Mouse (Mus musculus) c-Kit-positive CD71-negative TER-119-negative erythroid progenitor cells, embryonic 14.5 days (primary cell): Measurements from ENCODE around the gene Cpne6.

Source experiments
- DNase-seq: peaks from one replicate; pipeline ENCODE4 v3.0.0-alpha.2; 2013; ENCODE audit warnings: low read depth

The Cpne6 gene

GRCm38 (mm10) chr14:55510125-55510731, at the start of gene Cpne6:
Gene Cpne6 (plus strand): TSS chr14:55510445.
- no peak for DNase-seq

DNA sequence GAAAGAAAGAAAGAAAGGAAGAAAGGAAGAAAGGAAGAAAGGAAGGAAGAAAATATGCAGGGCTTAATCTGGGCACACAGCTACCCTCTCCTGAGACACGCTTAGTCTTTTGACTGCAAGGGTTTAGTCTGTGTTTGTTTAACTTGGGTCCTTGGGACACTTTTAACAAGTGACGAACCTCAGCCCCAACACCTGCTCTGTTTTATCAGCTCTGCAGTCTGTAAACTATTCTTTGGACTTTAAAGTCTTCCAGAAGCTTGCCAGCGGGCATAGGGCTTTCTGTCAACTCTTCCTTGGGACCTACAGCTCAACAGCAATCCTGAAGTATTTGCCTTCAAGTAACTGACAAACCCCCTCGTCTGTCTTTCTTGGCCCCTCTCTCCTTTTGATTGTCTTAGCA, 48.5 kb upstream of the Cpne6 start:
- no peak for DNase-seq

DNA sequence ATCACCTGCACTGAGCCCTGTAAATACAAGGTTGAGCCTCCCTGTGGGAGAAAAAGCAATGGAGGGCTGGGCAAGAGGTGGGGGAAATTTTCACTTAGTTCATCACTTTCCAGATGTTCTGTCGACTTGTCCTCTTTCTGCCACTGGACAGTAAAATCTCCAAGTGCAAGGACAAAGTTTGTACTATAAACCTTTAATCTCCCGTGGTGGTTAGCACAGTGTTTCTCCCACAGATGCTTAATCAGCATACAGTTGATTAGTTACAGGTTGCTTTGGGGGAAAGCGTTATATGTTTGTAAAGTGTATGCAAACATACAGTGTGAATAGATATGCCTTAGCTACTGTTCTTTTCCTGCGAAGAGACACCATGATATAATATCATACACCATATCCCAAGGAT, 43.8 kb upstream of the Cpne6 start:
- DNase-seq = no peak

DNA sequence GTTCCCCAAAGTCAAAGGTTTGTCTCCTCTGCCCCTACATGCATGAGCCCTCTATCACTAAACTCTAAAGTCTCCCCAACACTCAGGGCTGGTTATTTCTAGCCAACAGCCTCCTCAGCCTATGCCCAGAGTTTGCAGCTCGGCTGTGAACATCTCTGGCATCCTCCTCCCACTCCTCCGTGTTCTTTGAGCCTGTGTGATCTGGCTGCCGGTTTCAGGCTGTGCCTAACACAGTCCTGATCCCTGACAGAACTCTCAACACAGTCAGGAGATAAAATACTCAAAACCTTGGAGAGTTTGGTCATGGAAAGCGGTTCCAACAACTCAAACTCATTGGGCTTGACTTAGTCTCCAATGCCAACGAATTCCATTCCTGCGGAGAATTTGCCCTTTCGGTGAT, 43.1 kb upstream of the Cpne6 start:
- no peak for DNase-seq

- DNase-seq = no peak
Observed at GRCm38 (mm10) chr14:55468301-55468741, 41.9 kb upstream of the Cpne6 start.

- DNase-seq = no peak
Observed at GRCm38 (mm10) chr14:55469041-55469440, 41.2 kb upstream of the Cpne6 start.

- DNase-seq = no peak
Observed at GRCm38 (mm10) chr14:55469821-55470220, 40.4 kb upstream of the Cpne6 start.

GRCm38 (mm10) chr14:55470806-55471205, 39.4 kb upstream of the Cpne6 start:
- DNase-seq = no peak

- DNase-seq = no peak
Observed at GRCm38 (mm10) chr14:55475654-55476053, 34.6 kb upstream of the Cpne6 start.

GRCm38 (mm10) chr14:55477421-55477820, 32.8 kb upstream of the Cpne6 start:
- DNase-seq = no peak

- DNase-seq = no peak
Observed at GRCm38 (mm10) chr14:55477829-55478228, 32.4 kb upstream of the Cpne6 start.

- DNase-seq = peak; percentile 60
Observed at GRCm38 (mm10) chr14:55478651-55479599, 31.3 kb upstream of the Cpne6 start, which contains the start of gene Dhrs4. Gene Dhrs4 (plus strand): TSS chr14:55478758.

DNA sequence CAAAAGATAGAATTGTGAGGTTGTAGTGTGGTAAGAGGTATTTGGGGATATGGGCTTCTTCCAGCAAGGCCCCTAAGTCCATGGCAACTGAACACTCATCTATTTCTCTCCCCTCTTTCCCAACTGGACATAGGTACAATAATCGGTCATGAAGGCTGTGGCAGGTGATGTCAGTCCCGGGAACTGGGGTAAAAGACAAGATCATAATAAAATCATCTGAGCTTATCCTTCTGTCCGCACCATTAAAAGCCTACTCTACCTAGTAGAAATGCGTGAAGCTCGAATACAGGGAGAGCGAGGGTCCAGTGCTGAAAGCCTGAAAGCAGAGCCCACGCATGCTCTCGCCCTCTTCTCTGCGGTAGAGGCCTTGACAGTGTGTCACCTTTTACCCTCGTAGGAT, 30.6 kb upstream of the Cpne6 start:
- DNase-seq = no peak

- no peak for DNase-seq
Observed at GRCm38 (mm10) chr14:55484430-55485085, 25.7 kb upstream of the Cpne6 start.

GRCm38 (mm10) chr14:55486836-55487235, 23.4 kb upstream of the Cpne6 start:
- no peak for DNase-seq

DNA sequence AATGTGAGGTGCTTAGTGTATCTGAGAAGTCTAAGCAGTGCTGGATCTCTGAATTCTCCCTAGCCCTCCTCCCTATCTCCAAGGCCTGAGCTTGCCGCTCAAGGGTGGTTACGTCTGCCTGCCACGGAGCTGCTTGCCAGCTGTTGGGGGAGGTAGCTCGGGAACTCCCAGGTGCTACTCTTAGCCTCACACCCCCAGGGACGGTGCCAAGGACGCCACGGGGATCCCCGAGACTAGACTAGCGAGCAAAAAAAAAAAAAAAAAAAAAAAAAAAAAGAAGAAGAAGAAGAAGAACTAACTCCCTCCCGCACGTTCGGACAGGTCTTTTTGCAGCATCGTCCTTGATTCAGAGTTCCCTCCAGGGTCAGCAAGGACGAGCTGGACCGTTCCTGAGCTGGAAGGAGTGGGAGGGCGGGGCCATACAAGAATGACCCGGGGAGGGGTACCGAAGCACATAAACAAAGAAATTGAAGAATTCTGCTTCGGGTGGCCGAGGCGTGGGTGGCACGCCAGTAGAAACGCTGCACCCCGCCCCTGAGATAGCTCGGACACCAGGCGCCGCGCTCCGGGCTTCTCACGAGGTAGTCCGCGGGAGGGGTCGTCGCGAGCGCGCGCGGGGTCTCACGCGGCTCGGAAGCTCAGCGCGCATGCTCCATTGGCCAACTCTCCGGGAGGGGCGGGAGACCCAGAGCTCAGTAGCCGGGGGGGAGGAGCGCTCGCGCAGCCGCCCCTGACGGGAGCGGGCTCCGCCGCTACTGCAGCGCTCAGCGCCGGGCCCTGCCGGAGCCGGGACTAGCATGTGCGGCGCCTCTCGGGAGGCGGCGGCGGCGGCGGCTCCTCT, 19.7 kb upstream of the Cpne6 start, which contains the start of gene Carmil3:
Carmil3 (plus strand) TSS at position 291 of the 841 bp plus-strand sequence.
- no peak for DNase-seq

- DNase-seq = peak; percentile 56
Observed at GRCm38 (mm10) chr14:55491291-55491833, 18.9 kb upstream of the Cpne6 start.

DNA sequence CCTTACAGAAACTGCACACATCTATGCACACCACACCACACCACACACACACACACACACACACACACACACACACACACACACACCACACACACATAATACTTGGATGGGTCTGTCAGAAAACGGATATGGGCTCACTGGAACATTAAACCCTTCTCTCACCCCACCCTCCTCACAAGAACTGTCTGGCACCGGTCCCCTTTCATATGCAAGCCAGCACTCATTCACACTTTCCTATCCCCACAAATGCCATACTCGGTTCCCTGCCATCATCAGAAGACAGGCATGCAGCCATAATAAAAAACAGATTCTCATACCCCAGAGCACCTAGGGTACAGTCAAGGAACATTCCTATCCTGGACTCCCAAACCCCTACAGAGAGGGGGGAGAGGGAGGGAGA, 18.1 kb upstream of the Cpne6 start:
- DNase-seq = no peak

- no peak for DNase-seq
Observed at GRCm38 (mm10) chr14:55495509-55496240, 14.6 kb upstream of the Cpne6 start.

- DNase-seq = no peak
Observed at GRCm38 (mm10) chr14:55496761-55497448, 13.3 kb upstream of the Cpne6 start.
